Mouse (Mus musculus) liver, embryonic 13.5 days (tissue): ENCODE data around the gene BC147527. TPM values are rescaled to one million over a fixed set of nuclear protein-coding genes. Genes with fewer than 3 reads are reported as not detected.
"Not testable (repeated sequence)": the region's sequence is repeated elsewhere in the genome, so short reads cannot be mapped to it uniquely, and the experiment has no call there.

ENCODE experiments used
- ATAC-seq: fragments of 200-750 bp; cut with Nextera tagmentation; 2 replicates; pipeline ENCODE4 v1.8.0; 2017; ENCODE audit warnings: low read depth, mild to moderate bottlenecking, moderate number of reproducible peaks, moderate library complexity
- DNase-seq: peaks from one replicate; pipeline ENCODE4 v3.0.0; 2022
- H3K27ac ChIP-seq: fragments of 300-500 bp; sonication (generic); 2 replicates; pipeline ENCODE4 v1.5.1; 2015; ENCODE audit warnings: moderate library complexity, mild to moderate bottlenecking, inconsistent platforms
- H3K27me3 ChIP-seq: fragments of 300-500 bp; sonication (generic); 2 replicates; pipeline ENCODE4 v1.6.1; 2015; ENCODE audit warnings: mild to moderate bottlenecking, inconsistent platforms
- H3K36me3 ChIP-seq: fragments of 300-500 bp; sonication (generic); 2 replicates; pipeline ENCODE4 v1.6.1; 2015; ENCODE audit warnings: mild to moderate bottlenecking, inconsistent platforms
- H3K4me1 ChIP-seq: fragments of 300-500 bp; sonication (generic); replicated peaks from 2 replicates; pipeline ENCODE4 v1.6.1; 2015; ENCODE audit warnings: inconsistent platforms
- H3K4me2 ChIP-seq: fragments of 300-500 bp; sonication (generic); 2 replicates; pipeline ENCODE4 v1.6.1; 2015; ENCODE audit warnings: inconsistent platforms, mild to moderate bottlenecking, moderate library complexity
- H3K4me3 ChIP-seq: fragments of 300-500 bp; sonication (generic); replicated peaks from 2 replicates; pipeline ENCODE4 v1.5.1; 2015; ENCODE audit warnings: mild to moderate bottlenecking, inconsistent platforms
- H3K9ac ChIP-seq: fragments of 300-500 bp; sonication (generic); 2 replicates; pipeline ENCODE4 v1.6.1; 2015; ENCODE audit warnings: mild to moderate bottlenecking, inconsistent platforms
- H3K9me3 ChIP-seq: fragments of 300-500 bp; sonication (generic); replicated peaks from 2 replicates; pipeline ENCODE4 v1.6.1; 2016; ENCODE audit warnings: inconsistent platforms
- WGBS: fragments of 180-500 bp; shearing (Covaris S2); methylation state at CpG from one replicate; pipeline ENCODE4 v1.1.7; 2015; ENCODE audit not compliant: insufficient replicate concordance; 5-methylcytosine and 5-hydroxymethylcytosine counted together
- polyA plus RNA-seq: library from polyadenylated mRNA; unstranded; fragments of >200 nt; fragmentation: Nextera tagmentation; extraction: Ambion mirVana; gene quantifications from 2 replicates; pipeline ENCODE4 v1.2.1, GENCODE M21; 2015

The BC147527 gene
- polyA plus RNA-seq, 1 experiment from 2014 or later = 0.56 TPM

DNA sequence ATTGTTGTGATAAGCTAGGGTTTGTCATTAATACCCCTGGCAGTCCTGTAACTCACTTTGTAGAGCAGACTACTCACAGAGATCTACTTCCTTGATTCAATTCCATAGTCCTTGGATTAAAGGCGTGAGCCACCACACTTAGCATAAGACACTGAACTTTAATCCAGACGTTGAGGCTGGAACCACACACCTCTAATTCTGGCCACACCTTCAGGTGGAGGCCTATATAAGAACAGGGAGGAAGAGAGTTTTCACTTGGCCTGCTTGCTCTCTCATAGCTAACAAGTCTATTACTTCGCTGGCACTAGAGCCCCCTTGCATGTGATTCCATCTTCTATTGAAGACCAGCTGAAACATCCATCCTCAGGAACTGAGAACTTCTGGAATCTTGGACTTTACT lies 16.4 kb downstream of the BC147527 start, which contains the start of gene Tcstv3:
Gene Tcstv3, plus strand, starts transcription at position 301 of the 400 bp plus-strand sequence.
- not testable (repeated sequence) for H3K9ac ChIP-seq, H3K9me3 ChIP-seq, H3K4me3 ChIP-seq, H3K36me3 ChIP-seq, H3K4me1 ChIP-seq, H3K4me2 ChIP-seq, DNase-seq, H3K27ac ChIP-seq, ATAC-seq, H3K27me3 ChIP-seq
- 42% methylated on average over 3 of the region's 3 CpGs for WGBS

DNA sequence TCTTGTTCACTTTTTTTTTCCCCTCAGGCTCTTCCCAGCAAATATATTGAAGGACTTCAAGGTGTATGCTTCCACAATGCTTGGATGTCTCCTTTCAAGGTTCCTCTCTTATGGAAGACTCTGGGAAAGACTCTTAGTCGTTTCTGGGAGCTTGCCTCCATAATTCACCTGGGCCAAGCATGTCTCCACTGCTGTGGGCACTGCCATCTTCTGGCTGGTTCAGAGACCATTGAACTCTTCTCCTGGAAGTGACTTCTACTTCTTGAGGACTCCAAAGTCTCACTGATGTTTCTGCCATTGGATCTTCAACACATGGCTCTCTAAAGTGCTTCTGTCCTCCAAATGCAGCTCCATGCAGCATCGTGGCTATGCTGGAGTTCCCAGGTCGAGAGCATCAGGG lies 20.0 kb downstream of the BC147527 start:
- ATAC-seq = no peak

DNA sequence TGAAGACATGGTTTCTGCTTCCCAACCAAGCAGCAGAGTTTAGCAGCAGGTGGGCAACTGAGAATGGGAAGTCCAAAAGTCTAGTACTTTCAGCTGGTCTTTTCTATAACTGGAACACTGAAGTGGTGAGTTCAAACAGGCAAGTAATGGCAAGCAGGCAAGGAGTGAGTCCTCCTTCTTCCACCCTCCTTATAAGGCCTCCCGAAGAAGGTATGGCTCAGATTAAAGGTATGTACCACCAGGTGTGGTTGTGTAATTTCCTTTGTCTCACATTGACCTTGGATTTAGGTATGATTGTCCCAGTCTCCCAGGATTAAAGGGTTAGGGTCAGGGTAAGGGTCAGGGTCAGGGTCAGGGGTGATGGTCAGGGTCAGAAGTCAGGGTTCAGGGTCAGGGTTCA lies 20.5 kb downstream of the BC147527 start:
- DNase-seq (no peak), ATAC-seq (no peak)
- 68% methylated on average over 1 of the region's 1 CpGs for WGBS
- Histone ChIP-seq H3K27ac (no peak overlapping the region), H3K4me1 (no peaks in the 10 kb centered on the region), H3K27me3 (no peaks in the 10 kb centered on the region), H3K9me3 (no peaks in the 10 kb centered on the region), H3K9ac (no peak overlapping the region), H3K4me2 (no peak overlapping the region), H3K36me3 (no peaks in the 10 kb centered on the region), H3K4me3 (no peak overlapping the region)

More for the DNA sequence above, 20.0 kb downstream of the BC147527 start:
- Histone ChIP-seq H3K27me3 (no peaks in the 10 kb centered on the region), H3K4me1 (no peaks in the 10 kb centered on the region), H3K9me3 (no peaks in the 10 kb centered on the region), H3K4me2 (no peak overlapping the region), H3K27ac (no peak overlapping the region), H3K36me3 (no peaks in the 10 kb centered on the region), H3K4me3 (no peak overlapping the region), H3K9ac (no peak overlapping the region)
- 45% methylated on average over 3 of the region's 3 CpGs for WGBS
- DNase-seq = no peak

Other genes starting within 250 kb of the BC147527 start
- gene Gm21188, start 248.2 kb upstream of the BC147527 start, polyA plus RNA-seq = 0.14 and 0.15 TPM in 2 replicates
- not detected in 2 replicates for gene Gm20767, start 160.1 kb upstream of the BC147527 start, polyA plus RNA-seq
- gene Gm21818, start 128.0 kb upstream of the BC147527 start, polyA plus RNA-seq = not detected in 2 replicates
- gene Gm21762, start 84.4 kb upstream of the BC147527 start, polyA plus RNA-seq = not detected in 2 replicates
- not detected in 2 replicates for gene Gm21731, start 61.3 kb upstream of the BC147527 start, polyA plus RNA-seq
- gene AF067061, start 37.3 kb upstream of the BC147527 start, polyA plus RNA-seq = not detected in 2 replicates
- gene Tcstv3, start 16.5 kb downstream of the BC147527 start, polyA plus RNA-seq = not detected in 2 replicates